Mouse (Mus musculus) heart, adult 8-10 months (tissue): ENCODE results near the gene Spint3. TPM values are rescaled to one million over a fixed set of nuclear protein-coding genes. Genes with fewer than 3 reads are reported as not detected.
A peak's percentile ranks its signal among the peaks of the same experiment; 100 is the strongest.

Experiments
- DNase-seq: peaks from one replicate; pipeline ENCODE4 v3.0.0; 2022; ENCODE audit warnings: low spot score
- total RNA-seq, 4 experiments: library from RNA; stranded (reverse); gene quantifications; 2 replicates each; pipeline ENCODE4 v1.2.4; 2022

Spint3 gene
- total RNA-seq, 4 experiments from 2014 or later = not detected

GRCm38 (mm10) chr2:164549963-164550894 lies 23.0 kb downstream of the Spint3 start:
- DNase-seq = no peak

GRCm38 (mm10) chr2:164549338-164549737 lies 23.9 kb downstream of the Spint3 start:
- no peak for DNase-seq

- DNase-seq = no peak
Observed at GRCm38 (mm10) chr2:164544454-164545097, 28.7 kb downstream of the Spint3 start.

- no peak for DNase-seq
Observed at GRCm38 (mm10) chr2:164543745-164544144, 29.5 kb downstream of the Spint3 start.

GRCm38 (mm10) chr2:164542598-164542997 lies 30.7 kb downstream of the Spint3 start:
- no peak for DNase-seq

GRCm38 (mm10) chr2:164542132-164542531 lies 31.1 kb downstream of the Spint3 start:
- DNase-seq = no peak

- DNase-seq = peak; percentile 32
Observed at GRCm38 (mm10) chr2:164540652-164541427, 32.4 kb downstream of the Spint3 start.

GRCm38 (mm10) chr2:164537003-164537402 lies 36.3 kb downstream of the Spint3 start:
- DNase-seq = no peak

GRCm38 (mm10) chr2:164534315-164534714 lies 38.9 kb downstream of the Spint3 start:
- DNase-seq = no peak

- DNase-seq = peak; percentile 61
Observed at GRCm38 (mm10) chr2:164531169-164531568, 42.1 kb downstream of the Spint3 start.

GRCm38 (mm10) chr2:164528557-164528956 lies 44.7 kb downstream of the Spint3 start:
- DNase-seq = no peak

- DNase-seq = no peak
Observed at GRCm38 (mm10) chr2:164523301-164523773, 49.9 kb downstream of the Spint3 start.

- no peak for DNase-seq
Observed at GRCm38 (mm10) chr2:164522280-164522679, 51.0 kb downstream of the Spint3 start.

- no peak for DNase-seq
Observed at GRCm38 (mm10) chr2:164521841-164522240, 51.4 kb downstream of the Spint3 start.

GRCm38 (mm10) chr2:164520782-164521181 lies 52.5 kb downstream of the Spint3 start:
- peak; percentile 45 for DNase-seq

Other genes starting within 250 kb of the Spint3 start
- not detected for gene Svs5, start 240.7 kb downstream of the Spint3 start, total RNA-seq
- gene Slpi, start 184.4 kb downstream of the Spint3 start, total RNA-seq = 100 to 1,000 TPM in 1 of 4 experiments, 1 to 10 TPM in 3; 1.1 to 110 (median 2.3) TPM
- not detected for gene Rbpjl, start 170.3 kb downstream of the Spint3 start, total RNA-seq
- gene Matn4, start 168.3 kb downstream of the Spint3 start, total RNA-seq = under 1 TPM; 0.25 to 0.50 (median 0.29) TPM
- 10 to 100 TPM; 14.9 to 23.0 (median 20.7) TPM for gene Sdc4, start 129.6 kb downstream of the Spint3 start, total RNA-seq
- 10 to 100 TPM; 25.2 to 28.5 (median 25.8) TPM for gene Sys1, start 116.5 kb downstream of the Spint3 start, total RNA-seq
- 1 to 10 TPM; 3.6 to 6.7 (median 5.5) TPM for gene Gm20458, start 112.5 kb downstream of the Spint3 start, total RNA-seq
- gene Trp53tg5, start 99.7 kb downstream of the Spint3 start, total RNA-seq = not detected
- 10 to 100 TPM; 11.3 to 15.0 (median 12.6) TPM for gene Dbndd2, start 87.4 kb downstream of the Spint3 start, total RNA-seq
- 10 to 100 TPM; 32.0 to 34.8 (median 33.9) TPM for gene Pigt, start 75.9 kb downstream of the Spint3 start, total RNA-seq
- gene Wfdc2, start 11.0 kb downstream of the Spint3 start, total RNA-seq = 1 to 10 TPM in 3 of 4 experiments, under 1 TPM in 1; 0.73 to 3.1 (median 2.1) TPM
- under 1 TPM in 1 of 4 experiments, not detected in 3; 0.49 TPM for gene Wfdc6a, start 12.0 kb upstream of the Spint3 start, total RNA-seq
- not detected for gene Eppin, start 20.1 kb upstream of the Spint3 start, total RNA-seq
- gene Wfdc6b, start 40.1 kb upstream of the Spint3 start, total RNA-seq = not detected
- gene Wfdc8, start 40.2 kb upstream of the Spint3 start, total RNA-seq = not detected
- not detected for gene Wfdc16, start 65.3 kb upstream of the Spint3 start, total RNA-seq
- not detected for gene Wfdc10, start 82.6 kb upstream of the Spint3 start, total RNA-seq
- gene Wfdc9, start 83.1 kb upstream of the Spint3 start, total RNA-seq = not detected
- not detected for gene Wfdc11, start 100.6 kb upstream of the Spint3 start, total RNA-seq
- under 1 TPM in 1 of 4 experiments, not detected in 3; 0.24 TPM for gene Wfdc13, start 111.6 kb upstream of the Spint3 start, total RNA-seq
- not detected for gene Spint4, start 125.0 kb upstream of the Spint3 start, total RNA-seq
- gene Spint5, start 141.8 kb upstream of the Spint3 start, total RNA-seq = not detected
- gene Wfdc3, start 172.5 kb upstream of the Spint3 start, total RNA-seq = under 1 TPM in 2 of 4 experiments, not detected in 2; 0.30 to 0.83 TPM
- 10 to 100 TPM; 20.4 to 28.2 (median 26.9) TPM for gene Dnttip1, start 172.5 kb upstream of the Spint3 start, total RNA-seq
- 1 to 10 TPM in 2 of 4 experiments, under 1 TPM in 2; 0.47 to 2.7 (median 1.4) TPM for gene Ube2c, start 196.4 kb upstream of the Spint3 start, total RNA-seq
- 1 to 10 TPM; 2.9 to 7.2 (median 3.1) TPM for gene Tnnc2, start 206.5 kb upstream of the Spint3 start, total RNA-seq
- 10 to 100 TPM; 23.1 to 24.9 (median 23.5) TPM for gene Snx21, start 212.4 kb upstream of the Spint3 start, total RNA-seq
- gene Acot8, start 231.4 kb upstream of the Spint3 start, total RNA-seq = 10 to 100 TPM; 12.3 to 13.3 (median 12.6) TPM
- gene Zswim3, start 231.6 kb upstream of the Spint3 start, total RNA-seq = 1 to 10 TPM; 2.2 to 2.7 (median 2.5) TPM
- 1 to 10 TPM; 4.6 to 6.1 (median 5.1) TPM for gene Zswim1, start 249.2 kb upstream of the Spint3 start, total RNA-seq